32 mouse cellular contexts compared by ENCODE assay signal in the genomic region with DNA sequence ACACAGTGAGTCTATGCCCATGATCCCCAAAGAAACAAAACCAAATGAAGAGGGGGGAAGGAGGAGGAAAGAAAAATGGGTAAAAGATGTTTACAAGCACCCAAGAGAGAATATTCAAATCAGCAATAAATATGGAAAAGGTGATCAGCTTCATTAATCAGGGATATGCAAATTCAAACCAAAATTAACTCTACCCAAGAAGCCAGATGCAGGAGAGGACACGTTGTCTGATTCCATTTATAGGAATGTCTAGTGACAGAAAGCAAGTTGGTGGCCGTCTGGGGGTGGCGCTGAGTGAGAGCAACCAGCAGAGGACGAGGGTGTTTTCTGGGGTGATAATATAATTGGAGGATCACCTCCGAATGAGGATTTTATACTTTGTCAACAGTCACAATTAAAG. TPM values are rescaled to one million over a fixed set of nuclear protein-coding genes. Genes with fewer than 3 reads are reported as not detected.
"Had no signal": no experiment of that assay in that cellular context is flagged by ENCODE, and none has a peak within 500 bp of the region (broad histone marks: within the 10 kb centered on the region; RNA-seq: fewer than 3 reads in every experiment).

No protein-coding gene starts in this region.

- ATAC-seq: hindbrain, embryonic 16.5 days; inflammation-experienced regulatory T-cells, adult 6 months; intestine, embryonic 15.5 days; intestine, postnatal 0 days had no signal

- H3K9me3 ChIP-seq: heart, embryonic 10.5 days; hindbrain, embryonic 12.5 days; intestine, embryonic 15.5 days; limb, embryonic 13.5 days; limb, embryonic 15.5 days; liver, embryonic 15.5 days had no signal

- H3K4me3 ChIP-seq: gastrocnemius, adult 2 months; heart, embryonic 10.5 days; heart, embryonic 12.5 days; hindbrain, embryonic 10.5 days; hindbrain, embryonic 12.5 days; intestine, embryonic 15.5 days; left cerebral cortex, adult 2 months; limb, embryonic 13.5 days; limb, embryonic 15.5 days; liver, embryonic 13.5 days; liver, embryonic 15.5 days had no signal

- DNase-seq: gastrocnemius, adult 2 months; gastrocnemius, postnatal 10 days; gastrocnemius, postnatal 25 days; heart, adult 18-20 months; heart, postnatal 10 days; heart, postnatal 4 days; kidney, adult 18-20 months; kidney, adult 8-10 months; kidney, postnatal 10 days; kidney, postnatal 25 days; kidney, postnatal 4 days; layer of hippocampus, adult 9-11 months; layer of hippocampus, postnatal 36 days; left cerebral cortex, postnatal 4 days; liver, embryonic 13.5 days had no signal

- H3K4me2 ChIP-seq: heart, embryonic 12.5 days; hindbrain, embryonic 12.5 days; hindbrain, embryonic 14.5 days; intestine, embryonic 15.5 days; limb, embryonic 13.5 days; limb, embryonic 15.5 days; liver, embryonic 13.5 days; liver, embryonic 15.5 days had no signal

- H3K27me3 ChIP-seq: heart, embryonic 12.5 days; hindbrain, embryonic 12.5 days; intestine, embryonic 15.5 days; limb, embryonic 13.5 days; limb, embryonic 15.5 days; liver, embryonic 13.5 days; liver, embryonic 15.5 days had no signal

- H3K36me3 ChIP-seq: intestine, embryonic 15.5 days had no signal

- H3K27ac ChIP-seq: gastrocnemius, adult 2 months; heart, embryonic 10.5 days; hindbrain, embryonic 10.5 days; hindbrain, embryonic 12.5 days; hindbrain, embryonic 14.5 days; intestine, embryonic 15.5 days; left cerebral cortex, adult 2 months; limb, embryonic 13.5 days; limb, embryonic 15.5 days; liver, embryonic 13.5 days; liver, embryonic 15.5 days had no signal

- H3K9ac ChIP-seq: heart, embryonic 12.5 days; hindbrain, embryonic 12.5 days; hindbrain, embryonic 14.5 days; intestine, embryonic 15.5 days; limb, embryonic 13.5 days; limb, embryonic 15.5 days; liver, embryonic 13.5 days; liver, embryonic 15.5 days had no signal

RNA-seq across cellular contexts. Expression of a gene that starts 40.0 kb away (rescaled TPM):
- total RNA-seq: granulocyte monocyte progenitor cell, adult 5-6 weeks; liver, adult 2 months had no signal

RNA-seq across cellular contexts. Expression of a gene that starts 47.0 kb away (rescaled TPM):
- total RNA-seq: gastrocnemius, adult 2 months; gastrocnemius, postnatal 25 days; granulocyte monocyte progenitor cell, adult 5-6 weeks; heart, adult 18-20 months; heart, postnatal 10 days; heart, postnatal 25 days; heart, postnatal 4 days; liver, adult 2 months had no signal
- polyA plus RNA-seq: heart, embryonic 10.5 days; intestine, postnatal 0 days; kidney, embryonic 16.5 days; liver, adult 2 months; liver, embryonic 13.5 days; liver, embryonic 15.5 days had no signal
